Mouse (Mus musculus) frontal cortex, adult 2 months (tissue): ENCODE measurements around the gene Cdsn. TPM values are rescaled to one million over a fixed set of nuclear protein-coding genes. Genes with fewer than 3 reads are reported as not detected.
"Not testable (repeated sequence)": the region's sequence is repeated elsewhere in the genome, so short reads cannot be mapped to it uniquely, and the experiment has no call there.

Experiments used
- DNase-seq, 2 experiments: peaks; one replicate each; pipeline ENCODE4 v3.0.0; 2022; ENCODE audit warnings: low spot score in 1 of 2; ENCODE audit errors: extremely low spot score in 1 of 2
- polyA plus RNA-seq: library from polyadenylated mRNA; depleted of rRNA; stranded (reverse); fragments of >200 nt; gene quantifications from 2 replicates; pipeline ENCODE4 v1.2.3, GENCODE M21; 2012; rRNA removed

The Cdsn gene
- polyA plus RNA-seq = 0.70 and 0.99 TPM in 2 replicates

DNA sequence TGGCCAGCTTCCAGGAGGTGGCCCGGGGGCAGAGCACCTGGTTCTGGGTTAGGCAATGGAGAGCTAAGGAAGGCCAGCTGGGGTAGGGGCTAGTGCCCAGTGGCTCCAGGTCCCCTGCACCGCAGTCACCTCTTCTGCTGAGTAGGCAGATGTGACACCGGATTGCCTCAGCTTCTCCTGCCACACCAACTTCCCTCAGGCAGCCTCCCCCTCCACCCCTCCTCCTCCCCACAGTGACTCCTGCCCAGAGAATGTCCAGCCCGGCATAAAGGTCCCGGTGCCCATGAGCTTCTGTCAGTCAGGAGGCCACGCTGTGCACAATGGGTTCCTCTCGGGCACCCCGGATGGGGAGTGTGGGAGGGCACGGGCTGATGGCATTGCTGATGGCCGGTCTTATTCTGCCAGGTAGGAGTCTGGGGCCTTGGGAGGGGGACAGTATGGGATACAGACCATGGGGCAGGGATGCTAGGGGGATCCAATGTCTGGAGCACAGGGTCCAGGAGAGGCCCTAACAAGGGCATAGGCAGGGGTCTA lies at the start of gene Cdsn:
TSS of gene Cdsn (plus strand) at position 248 of the 534 bp plus-strand sequence.
- no peak for DNase-seq

DNA sequence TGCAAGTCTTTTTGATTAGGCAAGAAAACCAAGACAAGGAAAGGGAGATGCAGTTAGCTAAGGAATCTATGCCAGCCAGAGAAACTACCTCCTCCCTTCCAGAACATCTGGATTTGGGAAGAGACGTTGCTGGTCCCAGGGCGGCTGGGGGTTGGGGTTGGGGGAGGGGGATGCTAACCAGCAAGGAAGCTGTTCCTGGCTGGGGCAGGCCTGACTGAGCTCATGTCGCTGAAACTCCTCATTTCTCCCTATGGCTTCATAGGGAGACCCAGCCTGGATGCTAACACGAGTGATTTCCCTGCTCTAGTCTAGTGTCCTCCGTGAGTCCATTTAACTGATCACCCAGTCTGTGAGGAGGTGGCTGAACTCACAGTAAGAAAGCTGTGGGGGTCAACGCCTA lies 49.7 kb upstream of the Cdsn start:
- no peak for DNase-seq

DNA sequence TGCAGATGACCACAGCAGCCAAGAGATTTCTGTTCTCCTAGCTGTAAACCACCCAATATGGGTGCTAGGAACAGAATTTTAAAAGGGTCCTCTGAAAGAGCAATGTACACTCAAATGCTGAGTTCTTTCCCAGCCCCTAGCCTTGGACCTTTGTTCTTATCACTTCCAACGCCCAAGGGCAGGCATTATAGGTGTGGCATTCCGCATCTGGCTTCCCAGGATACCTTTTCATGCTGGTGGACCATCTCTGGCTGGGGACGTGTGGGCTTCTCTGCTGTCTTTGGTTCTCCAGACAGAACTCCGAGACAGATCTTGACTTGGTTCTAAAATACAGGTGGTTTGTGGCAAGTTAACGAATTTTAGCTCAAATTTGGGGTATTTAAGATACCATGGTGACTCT lies 49.2 kb upstream of the Cdsn start:
- no peak for DNase-seq

DNA sequence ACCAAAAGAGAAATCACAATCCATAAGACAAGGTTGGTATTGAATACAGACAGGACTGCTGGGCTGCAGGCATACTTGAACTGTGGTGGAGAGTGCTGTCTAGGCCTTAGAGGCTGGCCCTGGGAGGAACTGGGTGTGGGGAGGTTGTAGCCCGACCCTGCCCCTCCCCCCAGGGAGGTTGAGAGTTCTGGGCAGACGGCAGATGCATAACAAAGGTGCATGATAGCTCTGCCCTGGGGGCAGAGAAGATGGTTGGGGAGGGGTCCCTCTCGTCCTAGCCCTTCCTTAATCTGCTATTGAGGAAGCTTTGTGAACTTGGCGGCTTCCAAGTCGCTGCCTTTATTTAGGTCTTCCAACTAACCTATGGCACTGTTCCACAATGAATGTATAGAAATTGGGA lies 48.1 kb upstream of the Cdsn start:
- no peak for DNase-seq

DNA sequence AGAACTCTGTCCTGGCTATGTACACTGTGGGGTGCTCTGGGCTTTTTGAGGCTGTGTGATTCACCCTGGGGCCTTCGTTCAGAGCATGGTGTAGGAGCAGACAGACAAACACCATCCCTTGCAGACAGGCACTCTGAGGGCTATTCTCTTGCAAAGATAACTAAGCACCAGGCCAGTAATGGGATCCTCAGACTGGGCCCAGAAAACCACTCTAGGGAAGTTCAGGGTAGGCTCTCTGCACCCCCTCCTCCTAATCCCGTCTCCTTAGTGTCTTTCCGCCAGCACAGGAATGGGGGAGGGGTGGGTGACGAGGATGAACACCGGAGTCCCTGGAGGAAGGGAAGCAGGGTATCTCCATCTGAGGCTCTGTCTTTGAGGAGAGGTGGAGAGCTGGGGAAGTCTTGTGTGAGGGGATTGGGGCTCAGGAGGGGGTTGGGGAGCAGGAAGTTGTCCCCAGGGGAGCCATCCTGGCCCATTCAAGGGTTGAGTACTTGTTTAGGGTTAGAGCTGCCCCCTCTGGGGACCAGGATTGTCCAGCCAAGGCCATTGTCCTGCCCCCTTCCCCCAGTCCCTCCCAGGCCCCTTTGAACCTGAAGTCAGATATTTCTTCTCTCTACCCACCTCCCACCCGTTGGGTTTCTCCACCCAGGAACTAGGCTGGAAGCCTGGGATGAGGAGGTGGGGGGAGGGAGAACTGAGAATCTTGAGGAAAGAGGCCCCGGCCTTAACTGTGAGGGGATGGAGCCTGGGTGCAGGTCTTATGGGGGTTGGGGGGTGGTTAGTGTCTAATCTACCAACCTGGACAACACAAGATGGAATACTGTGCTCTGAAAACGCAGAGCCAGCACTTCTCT lies 47.1 kb upstream of the Cdsn start:
- DNase-seq = no peak

DNA sequence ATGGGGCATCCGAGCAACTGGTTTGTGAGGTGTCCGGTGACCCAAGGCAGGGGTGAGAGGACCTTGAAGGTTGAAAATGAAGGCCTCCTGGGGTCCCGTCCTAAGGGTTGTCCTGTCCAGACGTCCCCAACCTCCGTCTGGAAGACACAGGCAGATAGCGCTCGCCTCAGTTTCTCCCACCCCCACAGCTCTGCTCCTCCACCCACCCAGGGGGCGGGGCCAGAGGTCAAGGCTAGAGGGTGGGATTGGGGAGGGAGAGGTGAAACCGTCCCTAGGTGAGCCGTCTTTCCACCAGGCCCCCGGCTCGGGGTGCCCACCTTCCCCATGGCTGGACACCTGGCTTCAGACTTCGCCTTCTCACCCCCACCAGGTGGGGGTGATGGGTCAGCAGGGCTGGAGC lies 46.2 kb upstream of the Cdsn start, which contains the start of gene Pou5f1:
TSS of gene Pou5f1 (plus strand) at position 243 of the 400 bp plus-strand sequence.
- DNase-seq = no peak

DNA sequence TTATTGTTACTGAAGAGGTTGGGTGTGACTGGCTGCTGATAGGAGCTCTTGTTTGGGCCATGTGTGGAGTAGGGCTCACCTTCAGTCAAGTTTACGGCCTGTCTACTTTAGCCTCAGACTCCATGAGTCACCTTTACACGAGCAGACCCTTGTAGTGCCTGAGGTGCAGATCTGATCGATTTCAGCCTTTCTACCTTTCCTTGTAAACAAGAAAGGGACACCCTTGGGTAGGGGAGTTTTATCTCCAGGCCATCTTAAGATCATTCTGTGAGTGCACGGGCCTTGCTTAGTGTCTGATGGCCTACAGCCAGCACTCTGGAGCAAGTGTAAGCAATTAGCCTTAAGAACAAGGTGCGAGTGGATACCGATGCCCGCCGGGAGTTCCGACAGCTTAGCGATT lies 45.0 kb upstream of the Cdsn start:
- DNase-seq = no peak

DNA sequence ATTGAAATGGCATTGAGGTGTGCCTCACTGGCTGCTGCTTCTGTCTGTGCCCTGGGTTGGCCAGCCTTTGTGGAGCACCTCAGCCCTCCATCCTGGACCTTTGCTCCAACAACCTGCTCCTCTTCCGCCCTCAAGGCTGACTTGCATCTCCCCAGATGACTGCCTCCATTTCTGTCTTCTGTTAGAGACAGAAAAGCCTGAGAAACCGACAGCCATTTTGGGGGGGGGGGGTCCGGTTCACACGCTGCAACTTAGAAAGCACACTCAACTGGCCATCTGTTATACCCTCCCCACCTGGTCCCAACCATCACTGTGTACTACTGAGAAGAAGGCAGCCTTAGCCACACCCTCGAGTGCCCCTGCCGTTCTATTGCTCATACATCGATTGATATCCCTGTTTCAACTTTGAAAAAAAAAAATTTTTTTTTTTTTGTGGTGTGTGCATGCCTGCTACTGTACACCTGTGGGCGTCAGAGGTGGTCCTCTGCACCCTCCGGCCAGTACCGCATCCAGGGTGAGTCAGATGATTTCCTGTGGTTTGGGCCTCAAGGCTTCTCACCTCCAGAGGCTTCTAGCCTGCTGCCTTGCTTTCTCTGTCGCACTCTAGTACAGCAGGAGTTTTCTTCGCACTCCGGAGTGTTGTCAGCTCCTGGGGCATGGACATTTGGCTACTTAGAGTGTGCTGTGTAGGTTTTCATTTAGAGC lies 44.2 kb upstream of the Cdsn start:
- DNase-seq = no peak

DNA sequence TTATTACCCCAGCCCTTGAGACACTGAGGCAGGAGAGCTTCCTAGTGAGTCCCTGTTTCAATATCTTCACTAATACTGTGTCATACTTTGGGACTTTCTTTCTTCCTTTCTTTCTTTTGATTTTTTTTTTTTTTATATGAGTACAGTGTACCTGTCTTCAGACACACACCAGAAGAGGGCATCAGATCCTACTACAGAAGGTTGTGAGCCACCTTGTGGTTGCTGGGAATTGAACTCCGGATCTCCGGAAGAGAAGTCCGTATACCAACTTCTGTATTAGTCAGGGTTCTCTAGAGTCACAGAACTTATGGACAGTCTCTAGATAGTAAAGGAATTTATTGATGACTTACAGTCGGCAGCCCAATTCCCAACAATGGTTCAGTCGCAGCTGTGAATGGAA lies 43.6 kb upstream of the Cdsn start:
- DNase-seq = not testable (repeated sequence)

DNA sequence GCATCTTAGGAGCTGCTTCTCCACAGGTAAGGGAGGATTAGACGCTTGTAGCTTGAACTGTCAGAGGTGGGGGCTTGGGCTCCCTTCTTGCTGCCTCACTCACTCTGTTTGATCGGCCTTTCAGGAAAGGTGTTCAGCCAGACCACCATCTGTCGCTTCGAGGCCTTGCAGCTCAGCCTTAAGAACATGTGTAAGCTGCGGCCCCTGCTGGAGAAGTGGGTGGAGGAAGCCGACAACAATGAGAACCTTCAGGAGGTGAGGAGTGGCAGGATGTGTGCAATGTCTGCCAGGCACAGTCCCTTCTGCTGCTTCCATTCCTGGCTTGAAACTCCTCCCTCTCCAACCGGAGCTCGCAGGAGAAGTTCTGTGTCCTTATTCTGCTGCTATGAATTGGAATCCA lies 42.6 kb upstream of the Cdsn start:
- DNase-seq = no peak

DNA sequence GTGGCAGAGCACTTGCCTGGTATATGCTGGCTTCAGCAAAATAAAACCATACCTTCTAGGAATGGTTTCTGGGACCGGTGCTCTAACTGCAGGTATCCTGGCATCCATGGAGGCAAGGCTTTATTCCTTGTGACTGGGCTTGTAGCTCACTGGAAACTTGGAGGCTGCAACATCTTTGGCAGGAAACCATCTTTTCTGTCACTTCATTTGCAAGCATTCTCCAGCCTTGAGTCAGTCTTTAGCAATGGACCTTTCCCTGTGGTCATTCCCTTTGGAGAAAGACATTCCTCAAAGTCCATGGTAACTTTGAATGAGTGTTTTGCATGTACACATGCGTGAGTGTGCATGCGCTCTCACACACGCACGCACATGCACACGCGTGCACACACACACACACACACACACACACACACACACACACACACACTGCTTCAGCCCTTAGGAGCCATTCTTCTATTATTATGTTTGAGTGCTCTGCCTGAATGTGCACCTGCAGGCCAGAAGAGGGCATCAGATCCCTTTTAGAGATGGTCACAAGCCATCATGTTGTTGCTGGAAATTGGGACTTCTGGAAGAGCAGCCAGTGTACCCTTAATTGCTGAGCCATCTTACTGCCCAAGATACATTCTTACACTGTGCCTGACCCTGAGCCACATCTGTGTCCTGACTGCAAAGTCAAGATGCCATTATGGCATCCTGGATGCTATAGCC lies 38.9 kb upstream of the Cdsn start:
- DNase-seq = peak in 1 of 2 experiments; percentile 45

DNA sequence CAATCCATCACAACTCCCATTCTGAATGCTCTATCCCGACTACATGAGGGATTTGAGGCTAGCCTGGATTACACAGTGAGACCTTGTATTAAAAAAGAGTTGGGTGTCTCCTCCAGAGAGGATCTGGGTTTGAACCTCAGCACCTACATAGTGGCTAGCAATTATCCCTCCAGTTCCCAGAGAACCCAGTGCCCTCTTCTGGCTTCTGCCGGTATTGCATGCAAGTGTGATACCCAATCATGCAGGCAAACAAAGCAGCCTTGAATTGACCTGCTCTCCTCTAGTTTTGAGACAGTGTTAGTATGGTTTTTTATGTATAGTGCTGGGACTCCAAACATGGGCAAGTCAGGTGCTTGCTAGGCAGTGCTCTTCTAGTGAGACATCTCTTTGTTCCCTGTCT lies 38.0 kb upstream of the Cdsn start:
- peak in 1 of 2 experiments; percentile 77 for DNase-seq

DNA sequence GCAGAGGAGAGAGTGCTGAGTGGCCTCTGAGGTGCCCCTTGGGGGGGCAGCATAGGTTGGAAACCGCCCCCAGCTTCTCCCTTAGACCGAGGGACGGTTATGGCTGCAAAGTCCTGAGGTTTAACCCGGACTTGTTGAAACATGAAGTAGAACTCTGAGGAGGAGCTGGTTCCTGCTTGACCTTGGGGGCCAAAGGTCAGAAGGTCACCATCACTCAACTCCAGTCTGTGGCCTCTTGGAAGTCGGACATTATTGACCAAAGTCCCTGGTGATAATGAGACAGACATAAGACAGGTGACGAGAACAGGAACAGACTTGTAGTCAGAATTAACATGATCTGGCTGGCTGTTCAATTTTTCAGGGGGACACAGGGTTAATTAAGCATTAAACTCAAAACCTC lies 37.2 kb upstream of the Cdsn start:
- DNase-seq = no peak

DNA sequence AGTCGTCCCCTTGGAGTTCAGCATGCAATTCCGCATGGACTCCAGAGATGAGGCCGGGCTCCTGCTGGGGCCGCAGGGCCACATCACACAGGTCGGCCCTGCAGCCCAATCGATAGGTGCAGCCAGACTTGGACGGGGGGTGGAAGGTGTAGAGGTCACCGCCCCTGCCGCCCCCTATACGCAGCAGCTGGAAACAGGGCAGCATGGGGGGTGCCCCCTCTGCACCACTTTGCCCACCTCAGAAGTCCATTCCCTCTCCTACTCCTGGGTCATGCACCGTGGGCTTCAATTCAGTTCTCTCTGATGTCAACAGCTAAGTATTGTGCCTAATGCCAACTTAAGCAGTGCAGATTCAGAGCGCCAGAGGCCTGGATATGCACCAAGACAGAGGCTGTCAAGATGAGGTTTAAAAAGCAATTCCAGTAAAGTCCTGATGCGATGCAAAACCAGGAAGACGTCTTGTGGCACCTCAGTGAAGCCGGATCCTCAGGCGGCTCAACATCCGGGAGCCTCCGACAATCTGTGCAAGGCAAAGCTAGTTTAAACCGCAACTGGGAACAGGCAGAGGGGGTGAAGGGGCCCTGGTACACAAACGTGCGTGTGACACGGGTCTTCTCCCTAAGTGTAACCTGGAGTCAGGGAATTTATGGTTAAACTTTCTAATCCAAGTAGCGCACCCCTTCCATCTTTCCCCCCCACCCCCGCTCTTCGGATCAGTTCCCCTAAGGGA lies 35.9 kb upstream of the Cdsn start:
- DNase-seq = peak in 1 of 2 experiments; percentile 24

DNA sequence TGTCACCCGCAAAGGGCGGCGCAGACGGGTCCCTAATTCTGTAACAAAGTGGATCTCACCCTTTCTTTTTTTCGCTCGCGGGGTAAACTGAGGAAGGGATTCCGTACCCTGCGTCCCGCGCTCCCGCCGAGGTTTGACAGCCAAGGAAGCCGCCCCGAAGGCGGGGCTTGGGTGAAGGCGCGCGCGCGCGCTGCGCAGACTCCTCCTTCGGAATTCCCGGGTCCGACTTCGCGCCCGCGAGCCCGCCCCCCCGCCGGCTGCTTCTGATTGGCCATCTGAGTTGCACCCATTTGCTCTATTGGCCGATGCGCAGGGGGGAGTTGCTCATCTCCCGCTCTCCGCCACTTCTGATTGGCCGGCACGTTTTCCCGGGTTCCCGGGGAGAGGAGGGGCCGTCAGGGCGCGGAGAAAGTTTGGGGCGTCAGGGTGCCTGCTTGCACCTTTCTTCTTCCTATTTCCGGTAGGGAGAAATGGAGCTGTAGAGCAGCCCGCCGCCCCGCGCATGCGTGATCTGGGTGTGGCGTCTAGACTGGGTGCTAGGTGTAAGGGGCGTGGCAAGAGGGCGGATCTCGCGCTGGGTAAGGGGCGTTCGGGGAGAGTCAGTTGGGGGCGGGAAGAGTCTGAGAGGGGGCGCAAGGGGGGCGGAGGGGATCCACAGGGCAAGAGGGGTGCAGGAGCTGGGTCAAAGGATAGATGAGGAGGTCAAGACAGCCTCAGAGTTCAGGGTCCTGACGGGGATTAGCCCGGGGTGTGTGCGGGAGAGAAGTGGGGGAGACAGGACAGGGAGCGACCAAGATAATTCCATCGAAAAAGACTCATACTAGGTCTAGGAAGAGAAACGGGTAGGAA lies 35.1 kb upstream of the Cdsn start, which contains the start of the genes Tcf19 and Cchcr1:
TSS of gene Tcf19 (minus strand) at position 173 of the 849 bp plus-strand sequence.
TSS of gene Cchcr1 (plus strand) at position 449 of the 849 bp plus-strand sequence.
- DNase-seq = peak; percentile 93 to 96

DNA sequence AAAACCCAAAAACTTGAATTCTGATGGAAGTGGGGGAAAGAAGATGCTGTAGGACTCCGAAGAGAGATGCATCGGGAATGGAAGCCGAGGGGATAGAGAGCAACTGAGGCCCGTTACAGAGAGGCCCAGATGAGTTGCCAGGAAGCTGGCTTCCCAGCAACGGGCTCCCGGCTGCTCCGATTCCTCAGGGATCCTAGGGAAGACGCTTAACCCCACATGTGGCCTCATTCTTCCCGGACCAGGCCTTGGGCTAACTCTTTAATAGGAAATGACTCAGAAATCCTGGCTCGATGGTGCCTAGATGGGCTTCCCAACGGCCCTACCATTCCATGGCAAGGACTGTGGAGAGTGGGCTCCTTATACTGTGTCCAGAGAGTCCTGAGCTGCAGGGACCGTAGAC lies 34.4 kb upstream of the Cdsn start:
- no peak for DNase-seq

DNA sequence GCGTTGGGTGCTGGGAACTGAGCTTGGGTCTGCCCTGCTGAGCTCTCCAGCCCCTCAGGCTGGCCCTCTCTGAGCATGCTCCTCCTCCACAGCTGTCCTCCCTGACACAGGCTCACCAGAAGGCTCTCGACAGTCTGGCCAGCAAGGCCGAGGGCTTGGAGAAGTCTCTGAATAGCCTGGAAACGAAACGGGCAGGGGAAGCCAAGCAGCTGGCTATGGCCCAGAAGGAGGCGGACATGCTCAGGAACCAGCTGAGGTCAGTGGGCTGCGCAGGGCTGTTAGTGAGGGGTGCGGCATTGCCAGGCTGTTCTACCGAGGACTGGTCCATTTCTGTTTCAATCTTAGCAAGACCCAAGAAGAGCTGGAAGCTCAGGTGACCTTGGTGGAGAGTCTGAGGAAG lies 27.6 kb upstream of the Cdsn start:
- no peak for DNase-seq

DNA sequence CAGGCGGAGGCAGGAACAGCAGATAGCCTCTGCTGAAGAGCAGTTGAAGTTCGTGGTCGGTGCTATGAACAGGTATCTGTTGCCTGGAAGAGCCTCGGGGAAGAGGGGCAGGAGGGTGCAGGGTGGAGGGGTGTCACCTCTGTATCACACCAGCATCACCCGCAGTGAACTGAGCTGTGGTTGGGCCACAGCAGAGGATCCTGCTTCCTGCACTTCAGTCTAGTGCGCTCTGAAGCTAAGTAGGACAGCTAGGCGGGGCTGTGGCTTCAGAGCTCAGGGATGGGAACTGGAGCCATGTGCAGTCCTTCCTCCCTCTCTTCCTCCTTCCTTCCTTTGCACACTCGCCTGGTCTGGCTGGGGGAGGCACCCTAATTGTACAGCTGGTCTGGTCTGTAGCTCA lies 25.3 kb upstream of the Cdsn start:
- no peak for DNase-seq

DNA sequence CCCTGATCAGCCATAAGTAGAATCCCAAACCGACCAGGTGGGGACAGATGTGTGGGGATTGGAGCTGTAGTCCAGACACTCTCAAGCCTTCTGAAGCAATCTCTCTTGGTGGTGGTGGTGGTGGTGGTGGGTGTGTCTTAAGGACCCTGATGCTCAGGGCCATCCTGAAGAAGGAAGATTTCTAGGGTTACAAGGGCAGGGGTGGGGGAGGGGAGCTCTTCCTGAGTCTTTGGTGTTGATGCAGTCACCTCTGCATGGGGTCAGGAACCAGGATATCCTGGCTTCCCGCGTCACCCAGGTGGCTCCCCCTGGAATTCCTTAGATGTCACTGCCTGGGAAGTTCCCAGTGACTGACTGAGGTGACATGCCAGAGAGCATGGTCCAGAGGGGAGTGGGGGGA lies 19.6 kb upstream of the Cdsn start:
- no peak for DNase-seq
